Mouse (Mus musculus) C2C12 (cell line): ENCODE measurements around the gene Gm29797. TPM values are rescaled to one million over a fixed set of nuclear protein-coding genes. Genes with fewer than 3 reads are reported as not detected.

Experiments used
- H3K27me3 ChIP-seq: one replicate; pipeline ENCODE4 v1.6.1; 2011; ENCODE audit not compliant: control insufficient read depth, insufficient read depth, insufficient read length
- H3K36me3 ChIP-seq: one replicate; pipeline ENCODE4 v1.6.1; 2011; ENCODE audit not compliant: control insufficient read depth, insufficient read depth
- H3K4me3 ChIP-seq: one replicate; pipeline ENCODE4 v1.5.1; 2011; ENCODE audit warnings: mild to moderate bottlenecking, control low read depth; ENCODE audit not compliant: poor library complexity, insufficient read depth, severe bottlenecking
- H3K79me2 ChIP-seq: one replicate; pipeline ENCODE4 v1.6.1; 2011; ENCODE audit not compliant: control insufficient read depth, insufficient read depth
- H3K79me3 ChIP-seq: one replicate; pipeline ENCODE4 v1.6.1; 2011; ENCODE audit warnings: low read depth, control low read depth
- H3ac ChIP-seq: one replicate; pipeline ENCODE3; 2011; ENCODE audit warnings: low read depth; ENCODE audit not compliant: control insufficient read depth, insufficient read length
- CEBPB ChIP-seq: IDR thresholded peaks from one replicate; pipeline ENCODE4 v1.6.1; 2011; ENCODE audit warnings: low read depth, mild to moderate bottlenecking, control low read depth, moderate library complexity
- CTCF ChIP-seq: IDR thresholded peaks from one replicate; pipeline ENCODE4 v1.5.1; 2011; ENCODE audit not compliant: control insufficient read depth, insufficient read depth, insufficient read length
- FOSL1 ChIP-seq: IDR thresholded peaks from one replicate; pipeline ENCODE4 v1.8.0; 2011; ENCODE audit warnings: mild to moderate bottlenecking, low read length; ENCODE audit not compliant: poor library complexity, insufficient read depth, severe bottlenecking
- MAX ChIP-seq: IDR thresholded peaks from one replicate; pipeline ENCODE4 v1.6.1; 2011; ENCODE audit warnings: mild to moderate bottlenecking, control low read depth
- MYOD1 ChIP-seq: IDR thresholded peaks from one replicate; pipeline ENCODE4 v1.6.1; 2011; ENCODE audit warnings: low read depth; ENCODE audit not compliant: control insufficient read depth, insufficient read length
- MYOG ChIP-seq: IDR thresholded peaks from one replicate; pipeline ENCODE4 v1.6.1; 2011; ENCODE audit not compliant: control insufficient read depth, insufficient read length; ENCODE audit errors: extremely low read depth
- USF1 ChIP-seq: IDR thresholded peaks from one replicate; pipeline ENCODE4 v1.6.1; 2011; ENCODE audit warnings: low read depth, mild to moderate bottlenecking, control low read depth, moderate library complexity
- long read RNA-seq, 2 experiments: library from polyadenylated mRNA; unstranded; transcript quantifications; one replicate each; pipeline ENCODE4 v2.0.0; 2019 to 2020
- polyA plus RNA-seq: library from polyadenylated mRNA; unstranded; fragments of >200 nt; fragmentation: generic; extraction: Trizol; gene quantifications from one replicate; pipeline ENCODE4 v1.2.1, GENCODE M21; 2012; ENCODE audit warnings: missing spikeins

Gene Gm29797
- 0.05 TPM for polyA plus RNA-seq
- long read RNA-seq, experiment 1, result 0 reads
- long read RNA-seq, experiment 2, result 0 reads

DNA sequence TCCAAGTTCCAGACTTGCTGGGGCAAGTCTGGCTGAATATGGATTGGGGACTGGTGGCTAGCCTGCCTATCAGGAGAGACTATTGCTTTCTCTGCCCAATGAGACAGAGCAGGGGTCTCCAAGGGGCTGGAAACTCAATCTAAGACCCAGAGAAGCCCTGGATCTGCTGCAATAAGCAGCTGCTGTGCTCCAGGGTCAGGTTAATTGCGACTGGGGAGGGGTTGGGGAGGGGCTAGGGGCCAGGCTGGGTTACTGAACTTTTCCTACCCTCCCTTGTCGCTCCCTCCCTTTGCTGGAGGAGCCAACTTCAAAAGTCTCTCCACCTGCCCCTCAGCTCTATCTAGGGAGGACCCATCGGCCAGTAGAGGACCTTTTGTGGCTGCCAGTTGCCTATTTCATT is at the start of gene Gm29797:
TSS of gene Gm29797 (plus strand) at position 301 of the 400 bp plus-strand sequence.
- H3K4me3 ChIP-seq, result no peak within 1 kb of the TSS
- H3K79me2 ChIP-seq, result no peaks in the 10 kb centered on the region
- H3K79me3 ChIP-seq, result no peaks in the 10 kb centered on the region
- no peak for TF ChIP-seq MAX
- no peak for TF ChIP-seq CEBPB
- TF ChIP-seq MYOD1, result no peak
- TF ChIP-seq MYOG, result no peak
- no peak for TF ChIP-seq CTCF
- TF ChIP-seq FOSL1, result no peak
- TF ChIP-seq USF1, result no peak
- H3K36me3 ChIP-seq, result peaks cover 44% of the 10 kb centered on the region
- no peaks in the 10 kb centered on the region for H3K27me3 ChIP-seq
- no peak within 1 kb of the TSS for H3ac ChIP-seq

DNA sequence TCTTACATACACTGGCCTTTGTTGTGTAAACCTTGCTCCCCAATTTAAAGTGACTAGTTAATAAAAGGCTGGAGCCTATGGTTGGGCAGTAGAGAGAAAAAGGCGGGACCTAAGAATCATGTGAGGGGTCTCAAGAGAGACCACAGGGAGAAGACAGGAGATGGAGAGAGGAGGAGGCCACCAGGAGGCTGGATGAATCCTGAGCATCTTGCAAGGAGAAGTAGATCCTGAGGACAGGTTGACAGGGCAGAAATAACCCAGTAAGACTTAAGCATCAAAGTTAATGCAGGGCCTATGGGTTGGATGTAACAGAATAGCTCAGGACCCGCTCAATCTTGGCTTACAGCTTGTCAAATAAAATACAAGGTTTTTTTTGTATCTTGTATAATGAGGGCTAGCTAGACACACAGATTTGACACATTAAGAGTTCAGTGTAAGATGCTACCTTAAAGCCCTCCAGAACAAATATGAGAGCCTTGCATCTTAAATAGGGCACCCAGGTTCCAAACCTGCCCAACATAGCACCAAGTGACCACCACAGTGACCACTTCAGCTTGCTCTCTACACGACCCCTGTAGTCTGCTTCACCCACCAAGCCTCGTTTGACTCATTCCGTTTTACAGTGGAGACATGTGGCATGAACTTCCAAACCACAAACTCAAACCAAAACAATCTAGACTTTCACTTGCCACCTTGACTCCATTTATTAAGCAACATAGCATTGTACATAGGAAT is 37.9 kb upstream of the Gm29797 start:
- peaks cover 3% of the 10 kb centered on the region for H3K79me3 ChIP-seq
- no peaks in the 10 kb centered on the region for H3K27me3 ChIP-seq
- no peak for TF ChIP-seq CEBPB
- TF ChIP-seq CTCF, result no peak
- no peak for TF ChIP-seq MAX
- no peak for TF ChIP-seq MYOD1
- TF ChIP-seq FOSL1, result no peak
- TF ChIP-seq USF1, result no peak
- no peak for TF ChIP-seq MYOG
- H3K4me3 ChIP-seq, result no peak overlapping the region
- H3K36me3 ChIP-seq, result peaks cover 61% of the 10 kb centered on the region
- peaks cover 9% of the 10 kb centered on the region for H3K79me2 ChIP-seq
- H3ac ChIP-seq, result no peak overlapping the region

GRCm38 (mm10) chr2:181623401-181623800 is 33.4 kb upstream of the Gm29797 start:
- no peaks in the 10 kb centered on the region for H3K79me2 ChIP-seq
- H3K36me3 ChIP-seq, result peaks cover 37% of the 10 kb centered on the region
- no peak overlapping the region for H3K4me3 ChIP-seq

GRCm38 (mm10) chr2:181628471-181628870 is 28.4 kb upstream of the Gm29797 start:
- Histone ChIP-seq H3K79me2 (no peaks in the 10 kb centered on the region), H3K4me3 (no peak overlapping the region), H3K27me3 (no peaks in the 10 kb centered on the region), H3K79me3 (no peaks in the 10 kb centered on the region), H3K36me3 (peaks cover 37% of the 10 kb centered on the region), H3ac (no peak overlapping the region)
- TF ChIP-seq CEBPB, result no peak
- no peak for TF ChIP-seq USF1
- TF ChIP-seq FOSL1, result no peak
- no peak for TF ChIP-seq MYOD1
- no peak for TF ChIP-seq MAX

More at GRCm38 (mm10) chr2:181623401-181623800, 33.4 kb upstream of the Gm29797 start:
- TF ChIP-seq MYOD1, result no peak
- TF ChIP-seq USF1, result no peak
- no peak for TF ChIP-seq FOSL1
- TF ChIP-seq CEBPB, result no peak
- no peak for TF ChIP-seq CTCF
- no peak for TF ChIP-seq MYOG
- Histone ChIP-seq H3K79me3 (no peaks in the 10 kb centered on the region), H3ac (no peak overlapping the region), H3K27me3 (no peaks in the 10 kb centered on the region)

DNA sequence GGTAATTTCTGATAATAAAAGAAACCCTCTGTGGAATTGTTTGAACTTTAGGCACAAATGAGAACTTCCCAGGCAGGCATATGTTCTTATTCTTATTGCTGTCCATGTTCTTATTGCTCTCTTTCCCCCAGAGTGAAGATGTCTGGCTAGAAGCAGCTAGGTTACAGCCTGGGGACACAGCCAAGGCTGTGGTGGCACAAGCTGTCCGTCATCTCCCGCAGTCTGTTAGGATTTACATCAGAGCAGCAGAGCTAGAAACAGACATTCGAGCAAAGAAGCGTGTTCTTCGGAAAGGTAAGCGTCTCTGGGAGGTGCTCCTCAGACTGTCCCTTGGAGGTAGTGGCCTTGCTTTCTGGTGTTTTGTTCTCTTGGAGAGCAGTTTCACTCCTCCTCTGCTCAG is 24.2 kb upstream of the Gm29797 start:
- H3ac ChIP-seq, result no peak overlapping the region
- peaks cover 69% of the 10 kb centered on the region for H3K36me3 ChIP-seq
- H3K4me3 ChIP-seq, result no peak overlapping the region
- H3K27me3 ChIP-seq, result no peaks in the 10 kb centered on the region
- H3K79me2 ChIP-seq, result no peaks in the 10 kb centered on the region
- TF ChIP-seq MYOD1 (no peak), USF1 (no peak), MAX (no peak), CTCF (no peak), FOSL1 (no peak), CEBPB (no peak), MYOG (no peak)
- no peaks in the 10 kb centered on the region for H3K79me3 ChIP-seq

- TF ChIP-seq MAX (no peak), MYOG (no peak), MYOD1 (no peak), USF1 (no peak), CEBPB (no peak), FOSL1 (no peak), CTCF (no peak)
- Histone ChIP-seq H3K79me3 (no peaks in the 10 kb centered on the region), H3K36me3 (peaks cover 83% of the 10 kb centered on the region), H3K79me2 (no peaks in the 10 kb centered on the region), H3ac (no peak overlapping the region), H3K27me3 (no peaks in the 10 kb centered on the region), H3K4me3 (no peak overlapping the region)
These were observed 21.0 kb upstream of the Gm29797 start for GRCm38 (mm10) chr2:181635865-181636264.
